Mouse (Mus musculus) embryonic facial prominence, embryonic 15.5 days (tissue): ENCODE data around the gene Sec22a. TPM values are rescaled to one million over a fixed set of nuclear protein-coding genes. Genes with fewer than 3 reads are reported as not detected.
A peak's percentile ranks its signal among the peaks of the same experiment; 100 is the strongest.

Source experiments
- ATAC-seq: fragments of 200-750 bp; cut with Nextera tagmentation; 2 replicates; pipeline ENCODE4 v1.8.0; 2017; ENCODE audit warnings: low read depth, moderate TSS enrichment; ENCODE audit not compliant: insufficient number of reproducible peaks, low FRiP score, low TSS enrichment
- H3K27ac ChIP-seq: fragments of 300-500 bp; sonication (generic); replicated peaks from 2 replicates; pipeline ENCODE4 v1.5.1; 2015; ENCODE audit warnings: mild to moderate bottlenecking, inconsistent platforms
- H3K27me3 ChIP-seq: fragments of 300-500 bp; sonication (generic); 2 replicates; pipeline ENCODE4 v1.6.1; 2015; ENCODE audit warnings: inconsistent platforms
- H3K36me3 ChIP-seq: fragments of 300-500 bp; sonication (generic); 2 replicates; pipeline ENCODE4 v1.6.1; 2015; ENCODE audit warnings: mild to moderate bottlenecking, inconsistent platforms
- H3K4me1 ChIP-seq: fragments of 300-500 bp; sonication (generic); 2 replicates; pipeline ENCODE4 v1.6.1; 2015; ENCODE audit warnings: inconsistent platforms
- H3K4me2 ChIP-seq: fragments of 300-500 bp; sonication (generic); replicated peaks from 2 replicates; pipeline ENCODE4 v1.6.1; 2015; ENCODE audit warnings: mild to moderate bottlenecking, inconsistent platforms
- H3K4me3 ChIP-seq: fragments of 300-500 bp; sonication (generic); replicated peaks from 2 replicates; pipeline ENCODE4 v1.5.1; 2015; ENCODE audit warnings: mild to moderate bottlenecking, inconsistent platforms
- H3K9ac ChIP-seq: fragments of 300-500 bp; sonication (generic); 2 replicates; pipeline ENCODE4 v1.6.1; 2015; ENCODE audit warnings: inconsistent platforms
- H3K9me3 ChIP-seq: fragments of 300-500 bp; sonication (generic); replicated peaks from 2 replicates; pipeline ENCODE4 v1.6.1; 2016; ENCODE audit warnings: inconsistent platforms
- WGBS: fragments of 180-500 bp; shearing (Covaris S2); methylation state at CpG from one replicate; pipeline ENCODE4 v1.1.7; 2015; 5-methylcytosine and 5-hydroxymethylcytosine counted together
- polyA plus RNA-seq: library from polyadenylated mRNA; unstranded; fragments of >200 nt; fragmentation: Nextera tagmentation; extraction: Ambion mirVana; gene quantifications from 2 replicates; pipeline ENCODE4 v1.2.1, GENCODE M21; 2015

Sec22a gene
- polyA plus RNA-seq, 1 experiment from 2014 or later, result 47.4 TPM

DNA sequence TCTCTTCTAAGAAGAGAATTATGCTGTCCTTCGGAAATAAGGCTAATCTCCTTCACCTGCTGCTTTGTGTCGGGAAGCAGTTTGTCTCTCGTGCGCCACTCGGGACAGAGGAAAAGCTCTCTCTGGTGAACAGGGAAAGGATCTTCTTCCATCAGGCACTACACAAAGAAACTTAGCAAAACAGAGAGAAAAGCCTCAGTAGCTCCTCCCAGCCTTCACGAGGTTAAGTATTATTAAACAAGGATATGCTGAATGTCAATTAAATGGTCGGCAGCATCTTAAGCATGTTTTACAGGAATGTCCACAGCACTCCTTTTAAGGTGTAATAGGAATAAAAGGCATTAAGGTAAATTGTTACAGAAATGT is 328 bp upstream of the Sec22a start:
- Histone ChIP-seq H3K9ac (peak overlapping the region; percentile 19; the same call in 1 of the 2 replicates), H3K9me3 (no peaks in the 10 kb centered on the region), H3K27ac (no peak overlapping the region; the same call in 1 of the 2 replicates), H3K4me1 (0 out of 2 replicates have a peak, but pooled peaks cover 5% of the 10 kb centered on the region), H3K4me2 (peak overlapping the region; percentile 74), H3K36me3 (peaks cover 10% of the 10 kb centered on the region; the same call in 1 of the 2 replicates), H3K4me3 (peak overlapping the region; percentile 92), H3K27me3 (no peaks in the 10 kb centered on the region)
- WGBS, result under 1% methylated on average over 7 of the region's 7 CpGs
- no peak for ATAC-seq

DNA sequence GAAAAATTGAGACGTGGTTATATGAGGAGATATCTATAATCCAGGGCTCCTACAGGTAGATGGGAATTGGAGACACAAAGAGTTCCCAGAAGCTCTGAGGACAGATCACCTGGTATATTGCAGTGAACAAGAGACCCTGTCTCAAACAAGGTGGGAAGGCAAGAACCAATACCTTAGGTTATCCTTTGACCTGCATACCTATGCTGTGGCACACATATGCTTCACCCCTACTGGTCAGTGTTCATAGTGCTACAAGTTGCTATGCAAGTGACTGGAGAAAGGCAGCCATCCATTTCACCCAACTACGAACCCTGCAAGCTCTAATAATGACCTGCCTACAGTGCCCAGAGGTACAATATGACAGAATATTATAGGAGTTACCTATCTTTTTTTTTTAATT is 1.5 kb downstream of the Sec22a start:
- Histone ChIP-seq H3K9me3 (no peaks in the 10 kb centered on the region), H3K4me1 (0 out of 2 replicates have a peak, but pooled peaks cover 5% of the 10 kb centered on the region), H3K9ac (no peak overlapping the region), H3K4me3 (no peak overlapping the region), H3K27me3 (no peaks in the 10 kb centered on the region), H3K36me3 (peaks cover 13% of the 10 kb centered on the region; the same call in 1 of the 2 replicates), H3K4me2 (no peak overlapping the region), H3K27ac (no peak overlapping the region)
- WGBS, result 90% methylated on average over 2 of the region's 2 CpGs
- ATAC-seq, result no peak

DNA sequence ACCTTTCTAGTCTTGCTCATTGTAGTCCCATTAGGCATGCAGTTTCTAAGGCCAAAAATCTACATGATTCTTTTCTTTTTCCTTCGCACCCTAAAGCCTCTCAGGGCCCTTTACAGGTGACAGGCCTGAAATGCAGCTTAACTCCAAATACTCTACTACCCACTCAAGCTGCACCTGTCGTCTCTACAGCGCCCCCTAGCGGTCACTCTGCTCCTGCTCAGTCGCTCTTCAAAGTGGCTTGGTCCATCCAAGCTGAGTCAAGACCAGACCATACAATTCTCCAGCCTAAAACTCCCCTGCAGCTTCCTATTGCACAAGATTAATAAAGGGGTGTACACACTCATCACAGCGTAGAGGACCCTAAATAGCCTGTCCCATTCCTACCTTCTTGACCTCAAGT is 3.1 kb downstream of the Sec22a start:
- 31% methylated on average over 6 of the region's 6 CpGs for WGBS
- Histone ChIP-seq H3K27ac (no peak overlapping the region), H3K4me3 (no peak overlapping the region), H3K36me3 (peaks cover 13% of the 10 kb centered on the region; the same call in 1 of the 2 replicates), H3K9me3 (no peaks in the 10 kb centered on the region), H3K4me1 (0 out of 2 replicates have a peak, but pooled peaks cover 5% of the 10 kb centered on the region), H3K9ac (no peak overlapping the region), H3K27me3 (no peaks in the 10 kb centered on the region), H3K4me2 (no peak overlapping the region)
- no peak for ATAC-seq

DNA sequence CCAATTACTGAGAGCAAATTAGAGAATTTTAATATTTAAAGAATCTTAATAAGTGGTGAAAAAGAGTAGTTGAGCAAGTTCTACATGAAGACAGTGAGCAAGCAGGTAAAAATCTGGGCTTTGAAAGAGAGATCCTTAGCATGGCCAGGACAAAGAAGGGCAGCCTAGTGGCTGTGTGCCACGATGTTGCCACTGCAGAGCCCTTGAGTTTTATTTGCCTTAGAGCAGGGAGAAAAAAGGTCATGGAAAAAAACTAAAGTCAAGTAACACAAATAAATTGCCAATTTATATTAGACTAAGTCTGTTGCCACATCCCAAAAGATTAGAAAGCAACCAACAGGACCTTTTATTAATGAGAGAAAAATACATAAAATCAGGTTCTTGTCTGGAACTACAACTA is 6.3 kb downstream of the Sec22a start:
- H3K4me3 ChIP-seq, result no peak overlapping the region
- 84% methylated on average over 1 of the region's 1 CpGs for WGBS

DNA sequence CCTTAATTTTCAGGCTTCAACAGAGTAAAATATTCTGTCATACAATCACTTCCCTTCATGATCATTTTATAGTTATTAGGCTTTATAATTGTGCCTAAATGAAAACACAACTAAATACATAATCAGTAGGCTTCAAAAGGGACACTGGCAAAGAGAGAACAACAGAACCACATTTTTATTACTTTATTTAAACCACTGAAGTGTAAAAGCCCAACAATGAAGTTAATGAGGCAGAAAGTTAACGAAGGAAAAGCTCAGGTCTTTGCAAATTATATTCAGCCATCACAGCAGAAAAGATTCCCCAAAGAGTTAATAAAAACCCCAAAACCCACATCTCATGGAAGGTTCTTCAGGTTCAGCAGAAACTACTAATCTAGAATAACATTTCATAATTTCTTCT is 33.3 kb downstream of the Sec22a start:
- ATAC-seq, result no peak
- H3K4me3 ChIP-seq, result no peak overlapping the region
- H3K4me1 ChIP-seq, result no peaks in the 10 kb centered on the region
- no peak overlapping the region for H3K4me2 ChIP-seq
- WGBS, result 80% methylated on average over 1 of the region's 1 CpGs
- peaks cover 5% of the 10 kb centered on the region; the same call in 1 of the 2 replicates for H3K36me3 ChIP-seq
- H3K9me3 ChIP-seq, result no peaks in the 10 kb centered on the region
- no peak overlapping the region for H3K27ac ChIP-seq
- H3K9ac ChIP-seq, result no peak overlapping the region
- H3K27me3 ChIP-seq, result no peaks in the 10 kb centered on the region

More for the DNA sequence above, 6.3 kb downstream of the Sec22a start:
- no peaks in the 10 kb centered on the region for H3K4me1 ChIP-seq
- no peak overlapping the region for H3K27ac ChIP-seq
- no peak overlapping the region for H3K9ac ChIP-seq
- peaks cover 20% of the 10 kb centered on the region; the same call in 1 of the 2 replicates for H3K36me3 ChIP-seq
- ATAC-seq, result no peak
- no peak overlapping the region for H3K4me2 ChIP-seq
- H3K9me3 ChIP-seq, result no peaks in the 10 kb centered on the region
- no peaks in the 10 kb centered on the region for H3K27me3 ChIP-seq

DNA sequence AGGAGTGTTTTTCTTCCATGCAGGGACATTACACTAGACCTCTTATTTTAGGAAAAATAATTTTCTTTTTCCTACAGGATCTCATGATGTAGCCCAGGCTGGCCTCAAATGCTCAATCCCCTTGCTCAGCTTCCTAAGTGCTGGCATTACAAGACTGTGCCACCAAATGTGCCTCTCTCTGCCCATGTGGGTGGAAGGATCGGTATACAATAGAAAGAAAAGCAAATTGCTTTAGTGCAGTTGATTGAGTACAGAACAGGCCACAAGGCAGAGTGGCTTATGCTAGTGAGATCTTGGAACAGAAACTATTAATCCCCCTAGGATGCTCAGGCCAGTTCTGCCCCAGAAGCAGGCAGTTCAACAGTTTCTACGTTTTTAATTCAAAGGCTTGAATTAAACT is 43.9 kb downstream of the Sec22a start:
- Histone ChIP-seq H3K4me1 (no peaks in the 10 kb centered on the region), H3K4me3 (no peak overlapping the region), H3K36me3 (no peaks in the 10 kb centered on the region), H3K9ac (no peak overlapping the region), H3K27ac (no peak overlapping the region), H3K27me3 (no peaks in the 10 kb centered on the region), H3K4me2 (no peak overlapping the region), H3K9me3 (no peaks in the 10 kb centered on the region)
- ATAC-seq, result no peak
- 82% methylated on average over 2 of the region's 2 CpGs for whole genome bisulfite sequencing

DNA sequence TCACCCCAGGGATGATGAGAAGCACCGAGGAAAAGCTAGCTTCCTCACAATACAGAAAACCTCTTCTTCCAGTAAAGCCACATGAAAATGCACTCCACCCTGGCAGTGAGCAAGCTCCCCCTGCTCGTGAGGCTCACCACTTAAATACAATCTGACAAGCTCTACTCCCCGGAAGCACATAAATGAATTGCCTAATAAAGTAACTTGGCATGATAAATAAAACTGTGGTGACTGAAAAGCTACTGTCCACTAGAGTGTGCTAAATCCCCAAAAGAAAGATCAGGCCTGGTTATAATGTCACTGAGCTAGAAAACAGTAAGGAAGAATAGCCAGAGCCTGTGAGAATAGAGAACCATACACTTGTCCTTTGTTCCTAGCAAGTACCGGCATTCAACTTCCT is 44.4 kb downstream of the Sec22a start:
- H3K36me3 ChIP-seq, result no peaks in the 10 kb centered on the region
- H3K4me3 ChIP-seq, result no peak overlapping the region
- WGBS, result 27% methylated on average over 4 of the region's 4 CpGs
- no peak overlapping the region for H3K4me2 ChIP-seq
- ATAC-seq, result no peak
- no peak overlapping the region for H3K9ac ChIP-seq
- H3K27ac ChIP-seq, result no peak overlapping the region
- no peaks in the 10 kb centered on the region for H3K4me1 ChIP-seq
- no peaks in the 10 kb centered on the region for H3K27me3 ChIP-seq
- H3K9me3 ChIP-seq, result no peaks in the 10 kb centered on the region

DNA sequence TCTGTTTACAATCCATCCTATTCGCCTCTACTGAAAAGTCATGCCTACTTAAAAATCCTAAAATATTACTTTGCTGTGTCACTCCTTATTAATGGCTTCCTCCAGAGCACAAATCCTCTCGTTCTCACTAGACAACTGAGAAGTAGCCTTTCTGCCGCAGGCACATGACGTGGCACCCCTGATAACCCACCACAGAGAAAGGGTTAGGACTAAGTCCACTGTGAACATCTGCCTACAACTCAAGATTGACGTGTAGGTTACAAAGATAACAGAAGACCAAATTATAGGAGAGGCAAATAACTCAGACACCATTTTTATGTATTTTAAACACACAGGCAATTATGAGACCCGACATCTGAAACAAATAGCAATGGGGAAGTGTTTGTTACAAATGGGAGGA is 45.3 kb downstream of the Sec22a start:
- Histone ChIP-seq H3K9ac (no peak overlapping the region), H3K27ac (no peak overlapping the region), H3K36me3 (0 out of 2 replicates have a peak, but pooled peaks cover 6% of the 10 kb centered on the region), H3K4me1 (no peaks in the 10 kb centered on the region), H3K9me3 (no peaks in the 10 kb centered on the region), H3K27me3 (no peaks in the 10 kb centered on the region), H3K4me3 (no peak overlapping the region), H3K4me2 (no peak overlapping the region)
- 78% methylated on average over 6 of the region's 6 CpGs for WGBS
- ATAC-seq, result no peak

DNA sequence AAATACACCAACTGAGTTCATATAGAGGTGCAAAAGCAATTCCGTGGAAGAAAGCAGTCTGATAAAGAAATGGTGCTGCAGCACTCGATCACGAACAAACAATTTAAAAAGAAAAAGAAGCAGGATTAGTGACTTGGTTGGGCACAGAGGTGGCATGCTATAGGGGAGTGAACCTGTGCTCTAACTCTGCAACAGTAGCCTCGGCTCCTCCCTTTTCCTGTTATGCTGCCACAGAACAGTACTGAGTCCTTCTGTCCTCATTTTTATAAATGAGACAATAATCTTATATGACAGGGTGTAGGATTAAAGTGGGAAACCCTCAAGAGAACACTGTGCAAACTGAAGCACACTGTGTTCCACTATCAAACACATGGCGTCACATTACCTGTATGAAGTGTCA is 46.3 kb downstream of the Sec22a start:
- H3K4me3 ChIP-seq, result no peak overlapping the region
- no peaks in the 10 kb centered on the region for H3K4me1 ChIP-seq
- H3K4me2 ChIP-seq, result no peak overlapping the region
- H3K9me3 ChIP-seq, result no peaks in the 10 kb centered on the region
- 0 out of 2 replicates have a peak, but pooled peaks cover 7% of the 10 kb centered on the region for H3K36me3 ChIP-seq
- 73% methylated on average over 5 of the region's 5 CpGs for WGBS
- no peak for ATAC-seq
- no peak overlapping the region for H3K9ac ChIP-seq
- H3K27me3 ChIP-seq, result no peaks in the 10 kb centered on the region
- H3K27ac ChIP-seq, result no peak overlapping the region

DNA sequence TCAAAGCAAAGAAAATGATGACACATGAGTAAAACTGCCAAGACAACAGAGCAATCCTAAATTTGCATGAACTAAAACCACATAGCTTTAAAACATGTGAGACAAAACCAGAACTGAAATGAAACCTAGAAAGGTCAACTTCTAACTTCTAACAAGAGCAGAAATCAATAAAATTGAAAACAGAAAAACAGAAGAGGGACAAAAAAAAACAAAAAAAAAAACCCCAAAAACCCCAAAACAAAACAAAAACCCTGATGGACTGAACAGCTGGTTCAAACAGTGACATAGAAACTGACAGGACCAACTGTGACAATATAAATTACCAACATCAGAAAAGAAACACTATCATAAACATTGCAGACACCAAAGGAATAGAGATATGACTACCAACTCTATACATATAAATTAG is 46.9 kb downstream of the Sec22a start:
- no peak for ATAC-seq
- no peak overlapping the region for H3K4me2 ChIP-seq
- no peak overlapping the region for H3K27ac ChIP-seq

DNA sequence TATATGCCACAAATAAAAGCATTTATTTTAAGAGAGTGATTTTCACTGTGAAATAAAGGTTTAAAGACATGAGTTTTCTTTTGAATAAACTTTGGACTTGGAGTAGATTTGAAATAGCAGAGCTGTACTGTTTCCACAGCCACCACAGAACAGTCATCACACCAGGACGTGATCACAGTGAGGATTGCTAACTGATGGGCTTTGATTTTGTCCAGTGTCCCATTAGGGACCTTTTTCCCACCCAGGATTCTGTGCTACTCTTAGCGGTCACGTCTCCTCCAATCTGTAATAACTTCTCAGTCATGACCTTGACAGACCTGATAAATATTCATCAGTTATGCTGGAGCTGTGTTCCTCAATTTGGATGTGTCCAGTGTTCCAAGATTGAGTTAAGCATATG is 48.2 kb downstream of the Sec22a start:
- H3K36me3 ChIP-seq, result 0 out of 2 replicates have a peak, but pooled peaks cover 7% of the 10 kb centered on the region
- no peaks in the 10 kb centered on the region for H3K4me1 ChIP-seq
- no peak overlapping the region for H3K4me3 ChIP-seq
- WGBS, result 83% methylated on average over 3 of the region's 3 CpGs
- no peak overlapping the region for H3K9ac ChIP-seq
- no peak for ATAC-seq
- no peaks in the 10 kb centered on the region for H3K27me3 ChIP-seq
- H3K4me2 ChIP-seq, result no peak overlapping the region
- no peaks in the 10 kb centered on the region for H3K9me3 ChIP-seq
- no peak overlapping the region for H3K27ac ChIP-seq

More for the DNA sequence above, 46.9 kb downstream of the Sec22a start:
- H3K9me3 ChIP-seq, result no peaks in the 10 kb centered on the region
- H3K36me3 ChIP-seq, result 0 out of 2 replicates have a peak, but pooled peaks cover 7% of the 10 kb centered on the region
- H3K9ac ChIP-seq, result no peak overlapping the region
- no peaks in the 10 kb centered on the region for H3K27me3 ChIP-seq
- no peaks in the 10 kb centered on the region for H3K4me1 ChIP-seq
- no peak overlapping the region for H3K4me3 ChIP-seq

DNA sequence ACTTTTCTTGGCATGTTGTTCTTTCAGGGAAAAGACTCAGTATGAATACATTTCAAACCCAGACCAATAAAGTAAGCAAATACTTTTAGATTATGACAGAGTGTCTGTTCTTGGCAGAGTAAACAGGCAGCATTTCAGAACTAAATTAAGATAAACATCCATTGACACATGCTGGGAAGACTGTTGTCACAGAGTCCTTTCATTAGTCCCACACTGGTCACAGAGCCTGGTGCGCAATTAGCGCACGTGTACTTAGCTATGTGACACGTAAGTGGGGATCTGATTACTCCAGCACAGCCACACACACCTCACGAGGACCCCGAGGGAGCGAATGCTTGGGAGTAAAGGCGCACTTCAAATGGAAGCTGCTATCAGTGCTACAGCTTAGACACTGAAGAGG is 52.1 kb downstream of the Sec22a start:
- WGBS, result 57% methylated on average over 8 of the region's 8 CpGs
- Histone ChIP-seq H3K4me2 (no peak overlapping the region), H3K27ac (no peak overlapping the region), H3K9me3 (no peaks in the 10 kb centered on the region), H3K36me3 (0 out of 2 replicates have a peak, but pooled peaks cover 7% of the 10 kb centered on the region), H3K9ac (no peak overlapping the region), H3K4me1 (no peaks in the 10 kb centered on the region), H3K4me3 (no peak overlapping the region), H3K27me3 (no peaks in the 10 kb centered on the region)
- no peak for ATAC-seq
